Mouse (Mus musculus) erythroblast, embryonic 14.5 days (primary cell): ENCODE data around the gene Ldhal6b. TPM values are rescaled to one million over a fixed set of nuclear protein-coding genes. Genes with fewer than 3 reads are reported as not detected.
"Not testable (repeated sequence)": the region's sequence is repeated elsewhere in the genome, so short reads cannot be mapped to it uniquely, and the experiment has no call there.

Source experiments
- H3K27me3 ChIP-seq: 2 replicates; pipeline ENCODE4 v1.6.1; 2012; ENCODE audit warnings: inconsistent platforms; ENCODE audit not compliant: control insufficient read depth
- H3K36me3 ChIP-seq: 2 replicates; pipeline ENCODE4 v1.6.1; 2012; ENCODE audit warnings: mild to moderate bottlenecking, inconsistent platforms; ENCODE audit not compliant: control insufficient read depth
- H3K4me1 ChIP-seq: 2 replicates; pipeline ENCODE4 v1.6.1; 2012; ENCODE audit warnings: inconsistent platforms; ENCODE audit not compliant: control insufficient read depth
- H3K4me3 ChIP-seq: replicated peaks from 2 replicates; pipeline ENCODE3; 2012; ENCODE audit warnings: moderate library complexity, mild to moderate bottlenecking, inconsistent platforms
- H3K9me3 ChIP-seq: 2 replicates; pipeline ENCODE4 v1.6.1; 2012; ENCODE audit warnings: low read length, inconsistent platforms, mixed read lengths; ENCODE audit not compliant: control insufficient read depth
- GATA1 ChIP-seq: IDR thresholded peaks from 2 replicates; pipeline ENCODE4 v1.6.1; 2012; ENCODE audit warnings: low read length, inconsistent platforms, mixed read lengths
- TAL1 ChIP-seq: IDR thresholded peaks from 3 replicates; pipeline ENCODE4 v1.6.1; 2012; ENCODE audit warnings: low read length, inconsistent platforms, mixed read lengths
- polyA plus RNA-seq: library from polyadenylated mRNA; stranded (reverse); fragments of >175 nt; gene quantifications from 2 replicates; pipeline ENCODE4 v1.2.3, GENCODE M21; 2012

The Ldhal6b gene
- polyA plus RNA-seq: not detected in 2 replicates

GRCm38 (mm10) chr17:5418545-5418944 lies at the start of gene Ldhal6b:
Gene Ldhal6b, minus strand, starts transcription at chr17:5418767.
- no peak within 1 kb of the TSS for H3K4me3 ChIP-seq
- TF ChIP-seq GATA1 (no peak), TAL1 (no peak)
- H3K27me3 ChIP-seq: no peaks in the 10 kb centered on the region
- peaks cover 1% of the 10 kb centered on the region for H3K4me1 ChIP-seq
- peaks cover 25% of the 10 kb centered on the region for H3K36me3 ChIP-seq
- no peaks in the 10 kb centered on the region; the same call in 1 of the 2 replicates for H3K9me3 ChIP-seq

DNA sequence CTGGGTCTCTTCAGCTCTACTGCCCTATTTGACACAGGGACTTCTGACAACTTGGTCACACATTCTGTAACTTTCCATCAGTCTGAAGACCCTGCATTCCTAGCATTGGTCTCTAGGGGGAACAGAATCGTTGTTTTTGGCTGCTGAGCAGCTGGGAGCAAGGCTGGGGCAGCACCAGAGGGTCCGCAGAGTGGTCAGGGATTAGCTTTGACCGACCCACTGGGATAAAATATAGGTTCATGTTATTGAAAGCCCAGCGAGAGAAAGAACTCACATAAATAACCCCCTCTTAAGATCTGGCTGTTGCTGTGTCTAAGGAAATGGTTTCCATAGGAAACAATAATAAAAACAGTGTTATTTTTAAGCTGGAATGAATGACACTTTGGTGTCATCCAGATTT lies 48.6 kb upstream of the Ldhal6b start:
- Histone ChIP-seq H3K4me3 (no peak overlapping the region), H3K4me1 (peaks cover 2% of the 10 kb centered on the region), H3K36me3 (no peaks in the 10 kb centered on the region), H3K27me3 (peaks cover 27% of the 10 kb centered on the region), H3K9me3 (no peaks in the 10 kb centered on the region)
- no peak for TF ChIP-seq GATA1
- TF ChIP-seq TAL1: no peak

DNA sequence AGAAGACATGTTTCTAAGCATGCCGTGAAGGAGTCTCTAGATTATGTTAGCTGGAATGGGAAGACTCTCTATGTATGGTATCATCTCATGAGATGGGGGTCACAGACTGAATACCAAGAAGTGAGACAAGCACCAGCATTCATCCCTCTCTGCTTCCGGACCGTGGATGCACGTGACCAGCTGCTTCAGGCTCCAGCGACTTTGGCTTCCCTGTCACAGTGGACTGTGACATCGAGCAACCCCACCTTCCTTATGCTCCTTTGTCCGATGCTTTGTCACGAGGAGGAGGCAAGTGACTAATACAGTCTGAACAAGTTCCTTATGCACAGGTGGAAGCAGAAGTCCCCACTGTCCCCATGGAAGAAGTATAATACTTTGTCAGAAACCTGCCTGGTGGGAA lies 48.2 kb upstream of the Ldhal6b start:
- no peak for TF ChIP-seq TAL1
- no peak for TF ChIP-seq GATA1
- Histone ChIP-seq H3K4me1 (no peaks in the 10 kb centered on the region; the same call in 1 of the 2 replicates), H3K36me3 (no peaks in the 10 kb centered on the region), H3K27me3 (peaks cover 27% of the 10 kb centered on the region), H3K4me3 (no peak overlapping the region), H3K9me3 (no peaks in the 10 kb centered on the region)

DNA sequence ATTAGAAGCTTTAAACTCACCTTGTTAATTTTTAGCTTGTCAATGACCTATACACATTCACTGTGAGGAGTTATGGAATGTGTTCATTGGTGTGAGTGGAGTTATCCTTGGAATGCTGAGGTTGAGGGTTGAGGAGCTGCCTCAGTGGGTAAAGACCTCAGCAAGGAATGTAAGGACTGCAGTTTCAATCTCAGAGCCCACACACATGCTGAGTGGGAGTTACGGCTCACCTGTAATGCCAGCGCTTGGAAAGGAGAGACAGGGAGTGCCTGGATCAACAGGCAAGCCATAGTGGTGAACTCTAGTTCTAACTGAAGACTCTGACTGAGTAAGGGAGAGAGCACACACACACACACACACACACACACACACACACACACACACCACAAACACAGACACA lies 45.3 kb upstream of the Ldhal6b start:
- TF ChIP-seq TAL1 (no peak), GATA1 (no peak)
- no peaks in the 10 kb centered on the region for H3K36me3 ChIP-seq
- no peaks in the 10 kb centered on the region for H3K9me3 ChIP-seq
- peaks cover 22% of the 10 kb centered on the region for H3K27me3 ChIP-seq
- H3K4me3 ChIP-seq: no peak overlapping the region
- H3K4me1 ChIP-seq: no peaks in the 10 kb centered on the region

GRCm38 (mm10) chr17:5453657-5454056 lies 35.1 kb upstream of the Ldhal6b start:
- Histone ChIP-seq H3K27me3 (peaks cover 66% of the 10 kb centered on the region), H3K4me1 (no peaks in the 10 kb centered on the region), H3K4me3 (no peak overlapping the region), H3K36me3 (no peaks in the 10 kb centered on the region), H3K9me3 (no peaks in the 10 kb centered on the region)
- TF ChIP-seq GATA1 (no peak), TAL1 (no peak)

GRCm38 (mm10) chr17:5443751-5444150 lies 25.2 kb upstream of the Ldhal6b start:
- peaks cover 20% of the 10 kb centered on the region for H3K4me1 ChIP-seq
- no peaks in the 10 kb centered on the region for H3K36me3 ChIP-seq
- H3K4me3 ChIP-seq: no peak overlapping the region
- no peaks in the 10 kb centered on the region for H3K9me3 ChIP-seq
- TF ChIP-seq GATA1: no peak
- peaks cover 38% of the 10 kb centered on the region for H3K27me3 ChIP-seq

DNA sequence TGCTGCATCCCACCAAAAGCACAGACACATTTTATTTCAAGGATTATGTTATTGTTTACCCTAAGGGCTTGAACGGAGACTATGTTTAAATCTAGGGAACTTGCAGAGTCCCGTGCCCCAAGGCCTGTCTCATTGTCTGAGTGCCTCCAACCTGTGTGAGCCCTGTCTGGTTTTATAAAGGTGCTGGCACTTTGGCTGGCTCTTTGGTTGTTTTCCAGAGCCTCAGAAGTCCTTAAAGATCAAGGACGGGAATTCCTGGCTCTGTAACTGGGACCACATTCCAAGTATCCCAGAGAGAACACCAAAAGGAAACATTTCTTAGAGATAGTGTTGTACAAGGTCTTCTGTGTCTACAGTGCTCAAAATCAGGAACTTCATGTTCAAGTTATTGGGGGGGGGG lies 24.7 kb upstream of the Ldhal6b start:
- H3K9me3 ChIP-seq: no peaks in the 10 kb centered on the region
- TF ChIP-seq TAL1: no peak
- TF ChIP-seq GATA1: no peak
- H3K36me3 ChIP-seq: no peaks in the 10 kb centered on the region
- H3K4me1 ChIP-seq: peaks cover 21% of the 10 kb centered on the region
- H3K4me3 ChIP-seq: no peak overlapping the region
- peaks cover 33% of the 10 kb centered on the region for H3K27me3 ChIP-seq

DNA sequence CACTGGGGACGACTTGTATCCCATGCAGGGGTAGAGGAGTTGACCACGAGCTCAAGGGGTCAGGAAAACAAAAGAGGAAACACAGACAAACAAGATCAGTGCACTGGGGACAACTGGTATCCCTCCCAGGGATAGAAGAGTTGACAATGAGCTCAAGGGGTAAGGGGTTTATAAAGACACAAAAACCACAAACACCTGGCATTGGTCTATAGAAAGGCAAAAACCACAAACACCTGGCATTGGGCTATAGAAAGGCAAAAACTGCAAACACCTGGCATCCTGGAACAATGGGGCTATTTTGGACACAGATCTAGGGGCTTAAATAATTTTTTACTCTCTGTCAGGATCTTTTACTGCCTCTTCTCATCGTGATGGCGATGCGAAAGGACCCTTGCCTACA lies 23.8 kb upstream of the Ldhal6b start:
- H3K36me3 ChIP-seq, H3K9me3 ChIP-seq, H3K4me3 ChIP-seq: not testable (repeated sequence)
- Histone ChIP-seq H3K27me3 (peaks cover 29% of the 10 kb centered on the region), H3K4me1 (peaks cover 21% of the 10 kb centered on the region)

DNA sequence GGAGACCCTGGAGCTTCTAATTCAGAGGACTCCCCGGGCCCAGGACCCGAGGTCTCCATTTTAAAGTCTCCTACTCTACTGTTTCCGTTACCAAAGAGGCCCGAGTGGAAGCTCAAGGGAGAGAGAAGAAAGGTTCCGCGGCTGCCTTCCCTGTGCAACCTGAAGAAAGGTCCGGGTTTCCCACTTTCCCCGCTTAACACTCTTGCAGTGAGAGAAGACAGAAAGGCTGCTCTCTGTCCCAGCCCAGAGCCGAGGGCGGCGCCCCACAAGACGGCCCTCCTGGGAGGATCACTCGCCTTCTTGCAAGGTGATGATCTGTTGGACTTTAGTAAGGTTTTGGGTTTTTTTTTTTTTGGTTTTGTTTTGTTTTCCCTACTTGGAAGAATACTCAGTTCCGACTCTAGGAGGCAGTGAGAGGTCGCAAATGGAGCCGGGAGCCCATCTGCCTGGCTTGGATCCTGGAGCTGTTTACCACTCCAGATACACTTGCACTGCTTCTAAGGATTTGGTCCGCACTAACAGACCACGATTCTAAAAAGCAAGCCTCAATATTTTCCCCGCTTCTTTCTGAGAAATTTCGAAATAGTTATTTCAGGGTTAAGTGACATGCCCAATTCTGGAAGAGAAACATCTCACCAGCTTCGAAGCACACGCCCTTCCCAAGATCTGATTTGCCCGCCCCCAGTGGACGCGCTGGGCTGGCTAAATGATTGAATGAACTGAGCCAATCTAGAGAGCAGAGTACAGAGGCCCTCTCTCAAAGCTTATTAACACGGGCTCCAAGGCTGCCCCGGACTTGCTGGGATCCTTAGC lies 21.8 kb upstream of the Ldhal6b start, which contains the start of gene Tmem242:
TSS of gene Tmem242 (minus strand) at position 101 of the 813 bp plus-strand sequence.
- Histone ChIP-seq H3K4me1 (peaks cover 21% of the 10 kb centered on the region), H3K27me3 (peaks cover 14% of the 10 kb centered on the region), H3K36me3 (peaks cover 5% of the 10 kb centered on the region), H3K9me3 (no peaks in the 10 kb centered on the region), H3K4me3 (peak within 1 kb of the TSS; percentile 83)
- TF ChIP-seq GATA1 (no peak), TAL1 (no peak)

GRCm38 (mm10) chr17:5439831-5440158 lies 21.2 kb upstream of the Ldhal6b start:
- H3K4me3 ChIP-seq: peak overlapping the region; percentile 83
- peaks cover 11% of the 10 kb centered on the region for H3K27me3 ChIP-seq
- TF ChIP-seq GATA1 (no peak), TAL1 (no peak)
- H3K36me3 ChIP-seq: peaks cover 9% of the 10 kb centered on the region
- H3K9me3 ChIP-seq: no peaks in the 10 kb centered on the region
- H3K4me1 ChIP-seq: peaks cover 21% of the 10 kb centered on the region
